Mouse (Mus musculus): Measurements from ENCODE around the gene S100pbp.

S100pbp gene

GRCm38 (mm10) chr4:129130149-129130548, 59.4 kb downstream of the S100pbp start:
- DNase-seq (ENCODE audit: low read depth, low spot score), result no peak

- DNase-seq (ENCODE audit: low read depth, low spot score), result no peak
Measured at GRCm38 (mm10) chr4:129129387-129129786, 60.1 kb downstream of the S100pbp start.

GRCm38 (mm10) chr4:129128582-129129338, 60.8 kb downstream of the S100pbp start:
- DNase-seq (ENCODE audit: low read depth, low spot score), result no peak

GRCm38 (mm10) chr4:129125736-129126451, 63.6 kb downstream of the S100pbp start:
- DNase-seq (ENCODE audit: low read depth, low spot score), result no peak

GRCm38 (mm10) chr4:129124652-129125146, 64.8 kb downstream of the S100pbp start:
- no peak for DNase-seq (ENCODE audit: low read depth, low spot score)

GRCm38 (mm10) chr4:129122719-129123118, 66.8 kb downstream of the S100pbp start:
- no peak for DNase-seq (ENCODE audit: low read depth, low spot score)

GRCm38 (mm10) chr4:129122107-129122506, 67.4 kb downstream of the S100pbp start:
- no peak for DNase-seq (ENCODE audit: low read depth, low spot score)

GRCm38 (mm10) chr4:129121569-129122086, 67.9 kb downstream of the S100pbp start, which contains the start of gene Hpca:
TSS of gene Hpca (minus strand) at chr4:129122036.
- DNase-seq (ENCODE audit: low read depth, low spot score), result no peak

- no peak for DNase-seq (ENCODE audit: low read depth, low spot score)
Measured at GRCm38 (mm10) chr4:129120520-129121445, 68.7 kb downstream of the S100pbp start.

- no peak for DNase-seq (ENCODE audit: low read depth, low spot score)
Measured at GRCm38 (mm10) chr4:129119708-129120107, 69.8 kb downstream of the S100pbp start.

GRCm38 (mm10) chr4:129117720-129118510, 71.6 kb downstream of the S100pbp start:
- DNase-seq (ENCODE audit: low read depth, low spot score), result no peak

GRCm38 (mm10) chr4:129116703-129117102, 72.8 kb downstream of the S100pbp start:
- DNase-seq (ENCODE audit: low read depth, low spot score), result no peak

- DNase-seq (ENCODE audit: low read depth, low spot score), result no peak
Measured at GRCm38 (mm10) chr4:129113083-129113988, 76.2 kb downstream of the S100pbp start.

GRCm38 (mm10) chr4:129112231-129112630, 77.3 kb downstream of the S100pbp start:
- DNase-seq (ENCODE audit: low read depth, low spot score), result no peak

GRCm38 (mm10) chr4:129111350-129111749, 78.2 kb downstream of the S100pbp start:
- no peak for DNase-seq (ENCODE audit: low read depth, low spot score)

GRCm38 (mm10) chr4:129110804-129111203, 78.7 kb downstream of the S100pbp start:
- no peak for DNase-seq (ENCODE audit: low read depth, low spot score)

GRCm38 (mm10) chr4:129108624-129109023, 80.9 kb downstream of the S100pbp start:
- DNase-seq (ENCODE audit: low read depth, low spot score), result no peak

GRCm38 (mm10) chr4:129107348-129107899, 82.1 kb downstream of the S100pbp start:
- no peak for DNase-seq (ENCODE audit: low read depth, low spot score)

GRCm38 (mm10) chr4:129106073-129106472, 83.5 kb downstream of the S100pbp start:
- no peak for DNase-seq (ENCODE audit: low read depth, low spot score)

All from skeletal muscle tissue, adult 2 months (tissue).